Mouse (Mus musculus): ENCODE measurements around the gene Snip1.

Snip1 gene

DNA sequence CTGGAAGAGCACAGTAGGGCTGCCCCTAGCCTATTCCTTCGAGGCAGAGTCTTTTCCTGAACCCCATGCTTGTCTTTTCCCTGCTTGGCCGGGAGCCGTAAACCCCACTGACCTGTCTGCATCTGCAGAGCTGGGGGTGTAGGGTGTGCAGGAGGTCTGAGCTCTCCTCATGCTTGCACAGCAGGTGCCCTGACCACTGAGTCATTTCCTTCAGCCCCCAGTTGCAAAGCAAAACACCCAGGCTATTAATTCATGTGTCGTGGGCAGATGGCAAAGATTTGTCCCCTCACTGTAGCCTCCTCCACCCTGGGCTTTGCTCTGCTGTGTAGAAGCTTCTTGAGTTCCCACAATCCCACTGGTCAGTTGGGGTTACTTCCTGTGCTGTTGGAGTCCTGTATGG, 30.9 kb downstream of the Snip1 start:
- DNase-seq (ENCODE audit: low read depth in 1 of 2, low spot score in 2 of 2), result no peak

DNA sequence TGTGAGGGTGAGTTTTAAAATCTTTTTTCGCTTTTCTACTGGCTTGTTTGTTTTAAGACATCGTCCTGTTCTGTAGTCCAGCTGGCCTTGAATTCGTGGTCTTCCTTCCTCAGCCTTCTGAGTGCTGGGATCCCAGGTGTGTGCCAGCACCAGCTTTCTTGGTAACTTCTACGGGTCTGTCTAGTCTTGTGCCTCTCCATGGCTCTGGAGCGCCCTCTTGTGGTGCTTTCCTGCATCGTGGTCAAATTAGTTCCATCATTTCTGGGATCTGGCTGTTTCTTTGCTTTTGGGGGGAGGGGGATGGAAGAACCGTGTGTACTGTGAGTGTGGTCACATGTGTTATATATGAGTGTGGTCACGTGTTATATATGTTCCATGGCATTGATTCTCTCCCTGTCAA, 33.0 kb downstream of the Snip1 start:
- DNase-seq (ENCODE audit: low read depth in 1 of 2, low spot score in 2 of 2), result peak in 1 of 2 experiments; percentile 65

DNA sequence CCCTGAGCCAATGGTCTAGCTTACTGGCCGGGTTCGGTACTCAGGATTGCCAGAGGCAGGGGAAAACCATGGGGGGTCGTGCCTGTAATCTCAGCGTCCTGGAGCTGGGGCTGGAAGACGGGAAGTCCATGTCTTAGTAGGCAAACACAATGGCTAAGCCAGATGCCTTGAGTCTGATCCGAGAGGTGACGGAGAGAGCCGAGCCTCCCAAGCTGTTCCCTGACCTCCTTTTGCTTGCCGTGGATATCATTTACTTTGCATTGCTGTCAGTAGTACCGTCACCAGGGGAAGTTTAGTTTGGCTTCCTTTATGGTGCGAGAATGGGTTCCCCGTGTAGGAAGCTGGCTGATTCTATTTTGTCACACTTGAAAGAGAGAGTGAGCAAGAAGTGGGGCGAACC, 34.9 kb downstream of the Snip1 start:
- no peak for DNase-seq (ENCODE audit: low read depth in 1 of 2, low spot score in 2 of 2)

DNA sequence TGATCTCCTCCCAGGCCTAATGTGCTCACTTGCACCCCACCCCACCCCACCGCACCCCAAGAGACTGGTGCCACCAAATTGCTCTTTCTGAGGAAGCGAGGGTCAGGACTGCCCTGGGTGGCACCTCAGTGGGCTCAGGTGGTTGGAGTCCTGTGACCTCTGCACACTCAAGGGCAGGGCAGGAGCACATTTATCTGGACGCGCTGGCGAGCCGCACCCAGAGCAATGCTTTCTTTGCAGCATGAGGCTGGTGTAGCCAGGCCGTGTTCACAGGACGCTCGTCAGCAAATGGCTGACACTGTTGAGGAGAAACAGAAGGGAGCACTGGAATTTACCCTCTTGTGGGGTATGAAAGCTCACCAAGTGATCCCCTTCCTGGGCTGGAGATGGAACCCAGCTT, 38.9 kb downstream of the Snip1 start:
- DNase-seq (ENCODE audit: low read depth in 1 of 2, low spot score in 2 of 2), result no peak

DNA sequence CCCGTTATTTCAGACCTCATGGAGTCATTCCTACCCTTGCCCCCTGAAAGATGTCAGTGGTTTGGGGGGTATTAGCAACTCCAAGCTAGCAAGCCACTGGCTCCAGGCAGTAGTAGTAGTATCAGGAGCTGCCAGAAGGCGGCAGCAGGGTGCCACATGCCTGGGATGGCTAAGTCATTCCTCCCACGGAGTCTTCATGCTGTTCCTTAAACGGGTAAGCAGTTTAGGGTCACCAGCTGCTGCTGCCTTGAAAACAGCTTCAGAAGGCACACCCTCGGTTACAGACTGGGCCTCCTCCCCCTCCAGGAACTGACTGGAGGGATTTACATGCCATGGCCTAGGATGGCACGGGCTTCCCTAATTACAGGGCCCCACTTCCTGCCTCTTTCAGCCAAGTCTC, 48.2 kb downstream of the Snip1 start:
- peak in 1 of 2 experiments; percentile 71 for DNase-seq (ENCODE audit: low read depth in 1 of 2, low spot score in 2 of 2)

DNA sequence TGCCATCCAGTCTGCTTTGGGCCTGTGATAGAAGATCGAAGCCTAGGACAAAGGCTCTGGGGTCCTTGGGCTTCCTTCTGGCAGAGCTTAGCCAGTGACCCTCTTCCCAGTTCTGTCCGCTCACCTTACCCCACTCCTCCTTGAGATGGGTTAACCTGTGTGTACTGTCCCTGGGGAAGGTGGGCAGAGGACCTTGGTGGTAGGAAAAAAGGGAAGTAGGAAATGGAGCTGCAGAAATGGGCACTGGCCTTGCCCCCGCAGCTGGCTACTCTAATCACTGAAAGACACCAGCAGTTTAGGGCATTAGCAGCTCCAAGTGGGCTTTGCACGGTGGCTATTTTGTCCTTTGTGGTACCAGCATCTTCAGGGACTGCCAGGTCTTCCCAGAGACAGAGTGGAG, 48.6 kb downstream of the Snip1 start:
- DNase-seq (ENCODE audit: low read depth in 1 of 2, low spot score in 2 of 2), result no peak

DNA sequence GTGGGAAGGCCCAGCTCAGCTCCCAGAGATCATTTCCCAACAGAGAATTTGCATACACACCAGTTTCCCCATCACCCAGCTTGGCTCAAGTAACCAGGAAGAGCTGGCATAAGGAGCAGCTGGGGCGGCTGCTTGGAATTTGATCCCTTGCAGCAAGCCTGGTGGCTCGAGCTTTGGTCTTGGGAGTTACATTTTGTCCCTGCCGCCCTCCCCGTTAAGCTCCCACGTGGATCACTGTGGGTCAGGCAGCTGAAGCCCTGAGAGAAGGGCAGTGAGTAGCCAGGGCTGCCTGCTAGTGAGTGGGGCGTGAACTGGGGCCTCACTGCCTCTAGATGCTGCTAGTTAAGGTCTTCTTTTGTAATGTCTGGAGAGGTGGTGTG, 49.2 kb downstream of the Snip1 start:
- DNase-seq (ENCODE audit: low read depth in 1 of 2, low spot score in 2 of 2), result no peak

DNA sequence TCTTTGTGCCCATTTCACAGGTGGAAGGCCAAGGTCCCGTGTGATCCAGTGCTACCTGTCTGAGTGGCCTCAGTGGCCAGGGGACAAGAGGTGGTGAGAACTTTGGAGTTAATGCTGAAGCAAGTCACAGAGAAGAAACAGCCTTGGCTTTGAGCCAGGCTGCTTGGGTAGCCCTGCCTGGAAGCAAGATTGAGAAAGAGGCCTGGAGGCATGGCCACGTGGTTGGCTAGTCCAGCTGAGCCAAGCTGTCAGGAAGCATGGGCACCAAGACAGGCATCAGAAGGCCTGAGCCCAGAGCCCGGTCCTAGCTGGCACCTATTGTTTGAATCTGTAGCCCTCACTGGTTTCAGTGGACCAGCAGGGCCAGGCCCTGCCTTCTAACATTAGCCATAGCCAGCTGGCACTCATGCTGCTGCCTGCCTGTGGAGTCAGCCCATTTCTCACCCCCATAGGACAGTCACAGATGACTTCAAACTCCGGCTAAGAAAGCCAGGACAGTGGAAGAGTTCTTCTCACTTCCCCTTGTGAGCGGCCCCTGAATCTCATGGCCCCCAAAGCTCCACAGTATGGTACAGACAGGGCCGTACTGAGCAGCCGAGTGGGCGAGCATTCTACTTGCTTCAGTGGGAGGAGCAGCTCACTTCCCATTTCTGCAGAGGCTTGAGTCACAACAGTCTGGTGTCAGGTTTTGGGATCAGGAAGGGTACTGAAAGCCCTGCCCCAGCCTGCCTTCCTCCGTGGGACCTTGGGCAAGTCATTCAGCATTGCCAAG, 49.8 kb downstream of the Snip1 start:
- DNase-seq (ENCODE audit: low read depth in 1 of 2, low spot score in 2 of 2), result peak; percentile 80 to 83

DNA sequence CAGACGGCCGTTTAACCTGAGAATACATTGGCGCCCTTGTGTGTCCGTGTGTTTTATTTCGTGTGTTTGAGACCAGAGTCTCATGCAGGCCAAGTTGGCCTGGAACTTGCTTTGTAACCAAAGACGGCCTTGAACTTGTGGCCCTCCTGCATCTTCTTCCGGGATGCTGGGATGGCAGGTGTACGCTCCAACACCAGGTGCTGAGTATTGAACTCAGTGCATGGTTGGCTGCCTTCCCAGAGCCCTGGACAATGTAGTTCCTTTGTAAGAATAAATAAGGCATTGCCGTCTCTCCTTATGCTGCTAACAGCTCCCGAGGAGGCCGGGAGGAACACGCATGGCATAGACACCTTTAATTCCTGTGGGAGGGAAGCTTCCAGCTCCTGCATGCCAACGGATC, 50.5 kb downstream of the Snip1 start:
- DNase-seq (ENCODE audit: low read depth in 1 of 2, low spot score in 2 of 2), result no peak

DNA sequence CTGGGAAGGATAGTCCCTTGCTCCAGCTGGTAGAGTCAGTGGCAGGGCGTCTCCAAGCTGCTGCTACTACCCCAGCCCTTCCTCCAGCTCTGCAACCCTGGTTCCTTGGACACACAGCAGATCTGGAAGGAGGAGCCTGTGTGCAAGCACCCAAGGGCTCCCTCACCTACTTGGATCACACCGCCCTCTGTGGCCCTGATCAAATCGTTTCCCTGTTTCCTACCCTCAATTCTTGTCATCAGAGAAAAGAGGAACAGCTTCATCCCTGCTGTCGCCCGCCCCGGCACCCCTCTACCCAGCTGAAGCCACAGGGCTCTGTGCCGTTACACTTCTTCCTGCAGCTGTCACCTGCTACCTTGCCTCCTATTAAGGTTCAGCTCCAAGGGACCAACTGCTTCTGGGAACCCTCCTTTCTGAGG, 51.4 kb downstream of the Snip1 start:
- DNase-seq (ENCODE audit: low read depth in 1 of 2, low spot score in 2 of 2), result peak in 1 of 2 experiments; percentile 70

DNA sequence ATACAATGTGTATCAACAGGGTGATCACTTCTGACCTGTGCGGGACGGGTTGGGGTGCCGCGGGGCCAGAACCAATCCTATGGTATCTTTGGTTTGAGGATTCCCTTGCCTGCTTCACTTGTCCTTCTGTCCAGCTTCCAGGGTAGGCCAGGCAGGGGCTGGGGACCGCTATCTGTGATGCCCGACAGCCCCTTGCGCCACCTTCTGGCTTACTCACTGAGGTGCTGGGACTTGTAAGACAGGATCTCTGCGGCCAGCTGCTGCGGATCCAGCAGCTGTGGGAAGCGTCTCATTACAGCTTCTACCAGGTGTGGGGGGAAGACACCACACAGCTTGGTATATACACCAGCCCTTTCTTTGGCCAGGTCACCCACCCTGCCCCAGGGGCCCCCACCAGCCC, 52.6 kb downstream of the Snip1 start:
- DNase-seq (ENCODE audit: low read depth in 1 of 2, low spot score in 2 of 2), result no peak

DNA sequence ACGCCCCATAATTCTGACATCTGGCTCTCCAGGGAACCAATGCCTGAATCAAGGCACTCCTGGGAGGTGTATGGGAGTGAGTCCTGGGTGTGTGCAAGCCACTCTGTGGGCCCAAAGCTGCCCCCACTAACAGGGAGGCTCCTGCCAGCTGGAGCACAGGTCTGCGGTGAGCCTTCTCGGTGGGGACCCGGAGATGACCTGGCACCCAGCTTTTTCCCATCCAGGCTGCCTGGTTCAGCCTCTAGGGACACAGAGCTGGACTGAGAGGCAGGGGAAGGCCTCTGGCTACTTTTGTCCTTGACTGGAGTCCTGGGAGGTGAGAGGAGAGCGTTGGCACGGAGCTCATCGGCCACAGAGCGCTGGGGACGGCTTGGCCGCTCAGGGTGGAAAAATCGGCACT, 53.2 kb downstream of the Snip1 start:
- no peak for DNase-seq (ENCODE audit: low read depth in 1 of 2, low spot score in 2 of 2)

DNA sequence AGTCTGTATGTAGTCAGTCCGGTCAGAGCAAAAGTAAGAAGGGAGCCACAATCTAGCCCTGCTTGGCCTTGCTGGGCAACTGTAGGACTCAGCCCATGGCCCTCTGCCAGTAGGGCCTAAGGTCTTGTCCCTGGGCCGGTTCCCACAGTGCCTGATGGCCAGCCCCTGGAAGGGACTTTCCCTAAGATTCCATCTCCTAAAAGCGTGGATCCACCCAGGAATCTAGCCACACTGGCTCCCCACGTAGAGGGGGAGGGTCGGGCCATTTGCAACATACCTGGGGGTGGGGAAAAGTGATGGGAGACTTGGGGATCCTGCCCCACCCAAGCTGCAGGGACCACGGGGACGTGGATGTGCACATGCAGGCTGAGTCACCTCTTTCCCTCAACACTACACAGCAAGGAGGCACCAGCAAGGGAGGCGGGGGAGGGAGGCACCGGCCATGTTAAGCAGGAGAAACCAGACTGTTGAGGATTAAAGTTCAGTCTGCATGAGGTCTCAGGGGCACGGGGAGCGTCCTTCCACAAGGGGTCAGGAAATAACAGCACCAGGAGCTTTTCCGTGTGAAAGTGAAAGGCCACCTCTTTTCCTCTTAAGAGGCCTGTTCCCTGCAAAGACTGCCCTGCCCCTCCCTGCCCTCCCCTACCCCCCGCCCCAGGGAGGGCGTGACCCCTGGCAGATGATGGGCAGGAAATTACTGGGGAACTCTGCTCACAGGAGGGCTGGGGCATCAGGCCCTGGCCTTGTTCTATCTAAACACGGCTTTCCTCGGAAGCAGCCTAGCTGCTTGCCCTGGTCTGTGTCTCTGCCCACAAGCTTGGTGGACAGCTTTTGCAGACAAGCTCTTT, 56.2 kb downstream of the Snip1 start:
- peak in 1 of 2 experiments; percentile 68 for DNase-seq (ENCODE audit: low read depth in 1 of 2, low spot score in 2 of 2)

DNA sequence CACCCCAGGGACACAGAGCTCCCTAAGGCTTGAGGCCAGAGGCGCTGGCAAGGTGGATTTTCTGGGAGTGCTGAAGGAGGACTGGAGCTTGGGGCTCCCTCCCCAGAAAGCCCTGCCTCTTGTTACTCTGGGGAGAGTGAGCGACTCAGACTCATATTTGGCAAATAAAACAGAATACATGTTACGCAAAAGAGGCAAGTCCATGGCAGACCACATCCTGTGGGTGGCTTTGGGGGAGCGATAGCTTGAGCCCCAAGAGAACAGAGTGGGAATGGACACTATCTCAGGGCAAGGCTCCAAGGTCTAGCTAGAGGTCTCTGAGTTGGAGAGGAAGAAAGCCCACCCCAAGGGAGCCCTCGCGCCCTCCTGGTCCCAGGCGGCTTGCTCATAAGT, 56.8 kb downstream of the Snip1 start:
- DNase-seq (ENCODE audit: low read depth in 1 of 2, low spot score in 2 of 2), result no peak
